Mouse (Mus musculus): Measurements from ENCODE around the gene Psma7. TPM values are rescaled to one million over a fixed set of nuclear protein-coding genes. Genes with fewer than 3 reads are reported as not detected.

The Psma7 gene
- total RNA-seq, 1 experiment from 2014 or later = 356 TPM

DNA sequence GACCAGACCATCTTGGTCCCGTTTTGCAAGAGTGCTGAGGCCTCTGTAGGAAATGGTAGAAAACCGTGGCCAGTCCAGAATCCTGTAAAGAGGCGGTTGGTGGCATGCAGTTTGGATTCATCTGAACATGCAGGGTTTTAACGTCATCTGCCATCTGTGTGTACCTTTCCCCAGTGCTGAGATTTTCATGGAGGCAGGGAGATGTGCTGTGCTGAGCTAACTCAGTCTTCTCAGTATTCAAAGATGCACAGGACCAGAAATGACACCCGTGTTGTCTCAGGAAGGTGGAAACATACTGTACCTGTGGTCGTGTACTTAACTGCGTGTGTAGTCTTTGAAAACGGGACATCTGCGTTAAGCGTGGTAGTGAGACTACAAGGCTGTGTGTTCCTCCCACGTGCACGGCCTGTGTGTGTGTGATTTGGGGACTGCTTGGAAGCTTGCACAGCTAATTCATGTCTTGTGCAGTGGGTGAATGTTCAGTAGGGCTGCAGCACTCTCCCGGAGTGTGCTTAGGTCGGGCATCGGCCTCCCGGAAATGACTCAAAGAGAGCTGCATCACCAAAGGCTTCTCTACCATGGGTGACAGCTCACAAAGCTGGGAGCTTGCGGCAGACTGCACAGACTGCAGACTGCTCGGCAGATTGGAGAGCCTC lies 5.9 kb upstream of the Psma7 start:
- no peak for ATAC-seq (replicated peaks; ENCODE audit: insufficient number of reproducible peaks, low FRiP score, low TSS enrichment, poor library complexity, severe bottlenecking)

DNA sequence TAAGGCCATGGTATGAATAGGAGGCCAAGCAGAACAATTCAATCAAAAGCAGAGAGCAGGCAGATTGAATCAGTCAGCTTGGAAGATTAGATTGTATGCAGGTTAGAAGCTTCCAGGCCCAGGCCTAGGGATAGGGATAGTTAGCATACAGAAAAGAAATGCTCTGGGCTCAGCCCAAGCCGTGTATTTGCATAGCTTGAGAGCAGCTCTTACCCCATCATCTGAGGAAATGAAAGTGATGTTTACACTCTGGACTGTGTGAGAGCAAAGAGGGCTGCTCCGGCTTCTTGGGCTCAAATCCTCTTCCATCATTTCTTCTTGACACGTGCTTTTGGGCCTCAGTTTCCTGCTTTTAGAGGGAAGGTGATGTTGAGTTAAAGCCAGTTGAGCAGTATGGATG lies 5.3 kb upstream of the Psma7 start:
- ATAC-seq (replicated peaks; ENCODE audit: insufficient number of reproducible peaks, low FRiP score, low TSS enrichment, poor library complexity, severe bottlenecking) = no peak

- ATAC-seq (replicated peaks; ENCODE audit: insufficient number of reproducible peaks, low FRiP score, low TSS enrichment, poor library complexity, severe bottlenecking) = peak; percentile 29; the same call in 1 of the 2 replicates
These were observed 3.0 kb upstream of the Psma7 start for GRCm38 (mm10) chr2:180045283-180045682.

DNA sequence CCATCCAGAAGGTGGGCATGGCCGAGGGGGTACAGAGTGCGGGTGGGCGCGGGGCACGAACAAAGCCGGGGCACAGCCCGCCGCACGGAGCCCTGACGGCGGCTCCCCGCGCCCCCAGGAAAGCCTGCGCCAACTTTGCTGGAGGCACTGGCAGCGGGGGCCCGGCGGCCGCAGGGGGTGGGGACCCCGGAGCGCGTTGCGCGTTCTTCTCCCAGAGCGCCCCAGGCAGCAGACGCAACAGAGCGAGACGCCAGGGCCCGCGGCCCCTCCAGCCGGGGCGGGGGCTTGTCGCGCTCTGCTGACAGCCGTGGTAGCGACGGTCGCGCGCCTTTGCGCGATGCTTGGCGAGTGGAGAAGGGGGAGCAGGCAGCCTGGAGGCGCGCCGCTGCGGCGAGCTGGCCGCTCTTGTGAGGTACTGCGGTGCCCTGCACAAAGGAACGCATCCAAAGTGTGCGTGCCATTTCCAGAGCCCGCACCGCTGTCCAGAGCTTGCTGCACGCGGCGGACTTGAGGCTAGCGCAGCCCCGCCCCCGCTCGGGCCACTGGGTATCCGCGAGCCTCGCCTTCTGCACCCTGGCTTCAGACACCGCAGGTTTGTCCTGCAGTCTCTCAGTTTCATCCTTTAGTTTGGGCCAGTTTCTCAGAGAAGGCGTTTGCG lies 754 bp upstream of the Psma7 start:
- no peak for ATAC-seq (replicated peaks; ENCODE audit: insufficient number of reproducible peaks, low FRiP score, low TSS enrichment, poor library complexity, severe bottlenecking)

GRCm38 (mm10) chr2:180041577-180042255 lies 517 bp downstream of the Psma7 start:
- ATAC-seq (replicated peaks; ENCODE audit: insufficient number of reproducible peaks, low FRiP score, low TSS enrichment, poor library complexity, severe bottlenecking) = no peak

- 0 out of 2 replicates have a peak, but pooled peaks have one; percentile 24 for ATAC-seq (replicated peaks; ENCODE audit: insufficient number of reproducible peaks, low FRiP score, low TSS enrichment, poor library complexity, severe bottlenecking)
These were observed 1.8 kb downstream of the Psma7 start for GRCm38 (mm10) chr2:180040406-180040805.

DNA sequence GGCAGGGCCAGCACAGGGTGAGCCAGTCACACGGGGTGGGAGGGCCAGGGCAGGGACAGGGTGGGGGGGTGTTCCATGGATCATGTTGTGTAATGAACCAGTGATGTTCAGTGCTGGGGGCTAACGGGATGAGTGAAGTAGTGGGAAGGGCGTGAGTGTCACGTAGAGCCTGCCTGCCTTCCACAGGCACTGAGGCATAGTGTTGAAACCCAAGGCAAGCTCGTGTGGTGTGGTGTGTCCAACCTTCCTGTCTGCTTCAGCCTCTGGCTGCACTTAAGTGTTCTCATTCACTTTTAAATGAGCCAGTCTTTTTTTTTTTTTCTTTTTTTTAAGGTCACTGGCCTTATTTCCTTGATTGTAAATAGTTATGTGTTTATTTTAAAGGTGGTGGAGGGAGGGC lies 7.5 kb downstream of the Psma7 start:
- ATAC-seq (replicated peaks; ENCODE audit: insufficient number of reproducible peaks, low FRiP score, low TSS enrichment, poor library complexity, severe bottlenecking) = no peak

GRCm38 (mm10) chr2:180033956-180034355 lies 8.3 kb downstream of the Psma7 start:
- no peak for ATAC-seq (replicated peaks; ENCODE audit: insufficient number of reproducible peaks, low FRiP score, low TSS enrichment, poor library complexity, severe bottlenecking)

DNA sequence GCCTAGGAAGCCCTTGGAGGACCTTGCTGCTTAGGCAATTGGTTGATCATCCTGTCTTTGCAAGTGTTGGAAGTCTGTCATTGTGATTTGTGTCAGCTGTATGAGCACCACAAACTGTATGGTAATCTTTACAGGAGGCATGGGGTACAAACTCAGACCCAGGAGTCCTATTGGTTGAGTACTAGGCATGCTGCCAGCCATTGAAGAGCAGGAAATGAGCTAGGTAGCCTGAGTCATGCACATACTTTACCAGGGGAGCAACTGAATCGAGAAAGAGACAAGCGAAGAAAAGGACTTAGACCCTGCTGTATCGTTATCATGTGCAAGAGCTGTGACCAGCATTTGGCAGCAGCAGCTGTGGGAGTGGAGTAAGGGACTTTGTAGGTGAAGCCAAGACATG lies 9.3 kb downstream of the Psma7 start:
- ATAC-seq (replicated peaks; ENCODE audit: insufficient number of reproducible peaks, low FRiP score, low TSS enrichment, poor library complexity, severe bottlenecking) = no peak

- ATAC-seq (replicated peaks; ENCODE audit: insufficient number of reproducible peaks, low FRiP score, low TSS enrichment, poor library complexity, severe bottlenecking) = no peak
These were observed 11.0 kb downstream of the Psma7 start for GRCm38 (mm10) chr2:180031270-180031669.

DNA sequence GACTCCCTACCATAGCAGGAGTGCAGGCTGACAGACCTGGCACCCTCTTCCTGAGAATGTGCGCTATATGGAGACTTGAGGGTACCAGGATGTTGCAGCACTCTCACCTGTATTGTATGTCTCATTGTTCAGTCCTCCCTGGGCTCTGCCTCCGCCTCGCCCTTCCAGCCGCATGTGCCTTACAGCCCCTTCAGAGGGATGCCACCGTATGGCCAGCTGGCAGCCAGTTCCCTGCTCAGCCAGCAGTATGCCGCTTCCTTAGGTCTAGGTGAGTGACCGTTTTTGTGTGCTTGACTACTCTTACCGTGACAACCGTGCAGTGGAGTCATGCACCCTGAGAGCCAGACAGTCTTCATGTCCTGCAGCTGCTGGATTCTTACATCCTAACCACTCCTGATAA lies 14.5 kb downstream of the Psma7 start:
- no peak for ATAC-seq (replicated peaks; ENCODE audit: insufficient number of reproducible peaks, low FRiP score, low TSS enrichment, poor library complexity, severe bottlenecking)

DNA sequence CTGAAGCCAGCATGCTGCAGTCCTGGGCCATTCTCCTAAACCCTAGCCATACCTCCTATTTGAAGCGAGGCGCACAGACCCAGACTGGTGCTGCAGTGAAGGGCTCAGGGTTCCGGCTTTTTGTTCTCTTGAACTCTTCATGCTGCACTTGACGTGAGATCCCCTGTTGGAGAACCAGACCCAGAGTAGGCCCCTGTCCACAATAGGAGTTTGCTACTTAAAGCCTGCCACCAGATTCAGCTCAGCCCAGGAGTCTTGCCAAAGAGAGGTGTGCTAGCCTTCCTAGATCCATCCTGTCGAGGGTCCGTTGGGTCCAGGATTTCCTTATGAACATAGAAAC lies 16.4 kb downstream of the Psma7 start:
- ATAC-seq (replicated peaks; ENCODE audit: insufficient number of reproducible peaks, low FRiP score, low TSS enrichment, poor library complexity, severe bottlenecking) = no peak

DNA sequence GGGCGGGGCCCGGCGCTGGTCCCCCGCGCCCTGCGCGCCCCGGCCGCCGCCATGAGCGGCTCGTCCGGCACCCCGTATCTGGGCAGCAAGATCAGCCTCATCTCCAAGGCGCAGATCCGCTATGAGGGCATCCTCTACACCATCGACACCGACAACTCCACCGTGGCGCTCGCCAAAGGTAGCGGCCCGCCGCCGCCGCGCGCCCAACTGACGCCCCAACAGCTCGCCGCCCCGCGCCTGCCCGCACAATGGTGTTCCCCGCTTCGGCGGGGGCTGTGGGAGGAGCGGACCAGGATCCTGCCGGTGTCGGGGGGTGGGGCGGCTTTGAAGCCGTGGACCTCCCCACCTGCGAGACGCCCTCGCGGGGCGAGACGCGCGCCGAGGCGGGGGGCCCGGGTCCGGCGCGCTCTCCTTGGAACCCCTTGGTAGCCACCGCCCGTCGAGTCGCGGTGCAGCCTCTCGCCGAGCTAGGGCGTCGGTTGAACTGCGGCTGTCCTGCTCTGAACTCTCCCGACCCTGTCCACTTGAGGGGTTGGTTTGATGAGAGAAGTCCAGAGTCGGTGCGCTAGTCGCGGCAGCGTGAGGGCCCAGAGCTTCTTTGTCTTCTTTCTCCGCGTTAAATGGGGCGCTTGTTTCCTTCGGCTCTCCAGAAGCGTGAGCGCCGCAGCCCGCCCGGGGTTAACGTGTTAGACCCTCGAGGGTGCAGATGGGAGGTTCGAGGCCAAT lies 16.9 kb downstream of the Psma7 start:
- no peak for ATAC-seq (replicated peaks; ENCODE audit: insufficient number of reproducible peaks, low FRiP score, low TSS enrichment, poor library complexity, severe bottlenecking)

- ATAC-seq (replicated peaks; ENCODE audit: insufficient number of reproducible peaks, low FRiP score, low TSS enrichment, poor library complexity, severe bottlenecking) = peak; percentile 74
These were observed 17.7 kb downstream of the Psma7 start, which contains the start of gene Lsm14b for GRCm38 (mm10) chr2:180024401-180025098. Gene Lsm14b (plus strand): TSS chr2:180024987.

- no peak for ATAC-seq (replicated peaks; ENCODE audit: insufficient number of reproducible peaks, low FRiP score, low TSS enrichment, poor library complexity, severe bottlenecking)
These were observed 19.5 kb downstream of the Psma7 start for GRCm38 (mm10) chr2:180022751-180023150.

- ATAC-seq (replicated peaks; ENCODE audit: insufficient number of reproducible peaks, low FRiP score, low TSS enrichment, poor library complexity, severe bottlenecking) = no peak
These were observed 21.3 kb downstream of the Psma7 start for GRCm38 (mm10) chr2:180020919-180021318.

- ATAC-seq (replicated peaks; ENCODE audit: insufficient number of reproducible peaks, low FRiP score, low TSS enrichment, poor library complexity, severe bottlenecking) = no peak
These were observed 22.1 kb downstream of the Psma7 start for GRCm38 (mm10) chr2:180020091-180020661.

- no peak for ATAC-seq (replicated peaks; ENCODE audit: insufficient number of reproducible peaks, low FRiP score, low TSS enrichment, poor library complexity, severe bottlenecking)
These were observed 23.7 kb downstream of the Psma7 start for GRCm38 (mm10) chr2:180018573-180018972.
